Mouse (Mus musculus): ENCODE measurements around the gene Supt20. TPM values are rescaled to one million over a fixed set of nuclear protein-coding genes. Genes with fewer than 3 reads are reported as not detected.
"Not testable (repeated sequence)": the region's sequence is repeated elsewhere in the genome, so short reads cannot be mapped to it uniquely, and the experiment has no call there.

The Supt20 gene
- polyA plus RNA-seq, 1 experiment from 2014 or later, result 97.7 TPM

- no peaks in the 10 kb centered on the region for H3K36me3 ChIP-seq
- H3K4me1 ChIP-seq, result peaks cover 10% of the 10 kb centered on the region; the same call in 1 of the 2 replicates
- H3K4me2 ChIP-seq, result no peak overlapping the region
- ATAC-seq (ENCODE audit: insufficient number of reproducible peaks, low FRiP score, low TSS enrichment, low read depth), result no peak
- 62% methylated on average over 3 of the region's 3 CpGs for WGBS
- H3K9ac ChIP-seq, result no peak overlapping the region
- H3K27ac ChIP-seq, result peak overlapping the region; percentile 43; the same call in 1 of the 2 replicates
- H3K27me3 ChIP-seq, result no peaks in the 10 kb centered on the region
- H3K9me3 ChIP-seq, result no peaks in the 10 kb centered on the region
- no peak overlapping the region for H3K4me3 ChIP-seq
Observed at GRCm38 (mm10) chr3:54672111-54672510, 20.5 kb upstream of the Supt20 start.

GRCm38 (mm10) chr3:54672557-54673529, 19.8 kb upstream of the Supt20 start:
- Histone ChIP-seq H3K9ac (no peak overlapping the region), H3K4me2 (no peak overlapping the region), H3K27ac (peak overlapping the region; percentile 43; the same call in 1 of the 2 replicates), H3K36me3 (no peaks in the 10 kb centered on the region), H3K4me3 (no peak overlapping the region), H3K9me3 (no peaks in the 10 kb centered on the region), H3K4me1 (peaks cover 10% of the 10 kb centered on the region; the same call in 1 of the 2 replicates), H3K27me3 (no peaks in the 10 kb centered on the region)
- ATAC-seq (ENCODE audit: insufficient number of reproducible peaks, low FRiP score, low TSS enrichment, low read depth), result no peak
- WGBS, result 43% methylated on average over 13 of the region's 13 CpGs

- no peak overlapping the region for H3K9ac ChIP-seq
- no peaks in the 10 kb centered on the region for H3K9me3 ChIP-seq
- H3K36me3 ChIP-seq, result no peaks in the 10 kb centered on the region
- 71% methylated on average over 2 of the region's 2 CpGs for WGBS
- H3K4me1 ChIP-seq, result peaks cover 9% of the 10 kb centered on the region; the same call in 1 of the 2 replicates
- H3K4me2 ChIP-seq, result no peak overlapping the region
- no peaks in the 10 kb centered on the region for H3K27me3 ChIP-seq
- no peak for ATAC-seq (ENCODE audit: insufficient number of reproducible peaks, low FRiP score, low TSS enrichment, low read depth)
- peak overlapping the region; percentile 61; the same call in 1 of the 2 replicates for H3K27ac ChIP-seq
- H3K4me3 ChIP-seq, result no peak overlapping the region
Observed at GRCm38 (mm10) chr3:54676818-54677217, 15.8 kb upstream of the Supt20 start.

GRCm38 (mm10) chr3:54681310-54682204, 11.1 kb upstream of the Supt20 start:
- no peaks in the 10 kb centered on the region for H3K36me3 ChIP-seq
- H3K27ac ChIP-seq, result no peak overlapping the region
- H3K27me3 ChIP-seq, result no peaks in the 10 kb centered on the region
- ATAC-seq (ENCODE audit: insufficient number of reproducible peaks, low FRiP score, low TSS enrichment, low read depth), result no peak
- H3K4me1 ChIP-seq, result no peaks in the 10 kb centered on the region
- no peak overlapping the region for H3K4me3 ChIP-seq
- 65% methylated on average over 6 of the region's 6 CpGs for WGBS
- H3K4me2 ChIP-seq, result no peak overlapping the region
- H3K9ac ChIP-seq, result no peak overlapping the region
- no peaks in the 10 kb centered on the region for H3K9me3 ChIP-seq

- no peaks in the 10 kb centered on the region for H3K36me3 ChIP-seq
- WGBS, result 85% methylated on average over 3 of the region's 3 CpGs
- H3K27me3 ChIP-seq, result no peaks in the 10 kb centered on the region
- no peak overlapping the region for H3K4me3 ChIP-seq
- no peaks in the 10 kb centered on the region for H3K9me3 ChIP-seq
- H3K4me2 ChIP-seq, result no peak overlapping the region
- no peak overlapping the region for H3K9ac ChIP-seq
- no peak for ATAC-seq (ENCODE audit: insufficient number of reproducible peaks, low FRiP score, low TSS enrichment, low read depth)
- no peak overlapping the region for H3K27ac ChIP-seq
- no peaks in the 10 kb centered on the region for H3K4me1 ChIP-seq
Observed at GRCm38 (mm10) chr3:54685202-54685601, 7.4 kb upstream of the Supt20 start.

GRCm38 (mm10) chr3:54687245-54687644, 5.4 kb upstream of the Supt20 start:
- ATAC-seq (ENCODE audit: insufficient number of reproducible peaks, low FRiP score, low TSS enrichment, low read depth), result no peak
- Histone ChIP-seq H3K27me3 (no peaks in the 10 kb centered on the region), H3K36me3 (no peaks in the 10 kb centered on the region), H3K4me2 (no peak overlapping the region), H3K4me3 (no peak overlapping the region), H3K9me3 (no peaks in the 10 kb centered on the region), H3K9ac (no peak overlapping the region), H3K27ac (no peak overlapping the region), H3K4me1 (no peaks in the 10 kb centered on the region)
- 43% methylated on average over 2 of the region's 2 CpGs for WGBS

GRCm38 (mm10) chr3:54689091-54689490, 3.5 kb upstream of the Supt20 start:
- Histone ChIP-seq H3K36me3 (no peaks in the 10 kb centered on the region), H3K27ac (no peak overlapping the region), H3K9me3 (no peaks in the 10 kb centered on the region), H3K4me1 (no peaks in the 10 kb centered on the region), H3K4me2 (no peak overlapping the region), H3K4me3 (no peak overlapping the region), H3K27me3 (no peaks in the 10 kb centered on the region), H3K9ac (no peak overlapping the region)
- 41% methylated on average over 2 of the region's 2 CpGs for WGBS
- ATAC-seq (ENCODE audit: insufficient number of reproducible peaks, low FRiP score, low TSS enrichment, low read depth), result no peak

- under 1% methylated on average over 8 of the region's 8 CpGs for WGBS
- Histone ChIP-seq H3K9me3 (no peaks in the 10 kb centered on the region), H3K9ac (peak overlapping the region; percentile 71), H3K27ac (peak overlapping the region; percentile 91), H3K4me3 (peak overlapping the region; percentile 75), H3K4me1 (peaks cover 3% of the 10 kb centered on the region; the same call in 1 of the 2 replicates), H3K4me2 (peak overlapping the region; percentile 49), H3K36me3 (peaks cover 25% of the 10 kb centered on the region), H3K27me3 (no peaks in the 10 kb centered on the region)
- no peak for ATAC-seq (ENCODE audit: insufficient number of reproducible peaks, low FRiP score, low TSS enrichment, low read depth)
Observed at GRCm38 (mm10) chr3:54693056-54693415, 429 bp downstream of the Supt20 start.

GRCm38 (mm10) chr3:54699759-54700301, 7.2 kb downstream of the Supt20 start:
- Histone ChIP-seq H3K4me1 (no peaks in the 10 kb centered on the region), H3K36me3 (peaks cover 70% of the 10 kb centered on the region), H3K9ac (no peak overlapping the region), H3K4me3 (no peak overlapping the region), H3K4me2 (no peak overlapping the region), H3K9me3 (no peaks in the 10 kb centered on the region), H3K27ac (no peak overlapping the region), H3K27me3 (no peaks in the 10 kb centered on the region)
- no peak for ATAC-seq (ENCODE audit: insufficient number of reproducible peaks, low FRiP score, low TSS enrichment, low read depth)
- WGBS, result 86% methylated on average over 5 of the region's 5 CpGs

GRCm38 (mm10) chr3:54704106-54704505, 11.5 kb downstream of the Supt20 start:
- H3K4me3 ChIP-seq; H3K9ac ChIP-seq; H3K4me1 ChIP-seq; H3K27me3 ChIP-seq; ATAC-seq (ENCODE audit: insufficient number of reproducible peaks, low FRiP score, low TSS enrichment, low read depth); H3K27ac ChIP-seq; H3K4me2 ChIP-seq; H3K9me3 ChIP-seq: not testable (repeated sequence)
- WGBS, result 96% methylated on average over 8 of the region's 8 CpGs
- H3K36me3 ChIP-seq, result peaks cover 75% of the 10 kb centered on the region

- WGBS, result 77% methylated on average over 9 of the region's 9 CpGs
- Histone ChIP-seq H3K4me3 (no peak overlapping the region), H3K4me1 (no peaks in the 10 kb centered on the region), H3K9ac (no peak overlapping the region), H3K27ac (no peak overlapping the region), H3K9me3 (no peaks in the 10 kb centered on the region), H3K27me3 (no peaks in the 10 kb centered on the region), H3K36me3 (peaks cover 78% of the 10 kb centered on the region), H3K4me2 (no peak overlapping the region)
- ATAC-seq (ENCODE audit: insufficient number of reproducible peaks, low FRiP score, low TSS enrichment, low read depth), result no peak
Observed at GRCm38 (mm10) chr3:54708972-54709371, 16.4 kb downstream of the Supt20 start.

All from limb, embryonic 15.5 days (tissue).